Mouse (Mus musculus) kidney, adult 2 months (tissue): ENCODE measurements around the gene Lsr.
"Not testable (repeated sequence)": the region's sequence is repeated elsewhere in the genome, so short reads cannot be mapped to it uniquely, and the experiment has no call there.

Experiments
- CTCF ChIP-seq: fragments of 200-500 bp; conservative IDR thresholded peaks from 2 replicates; pipeline ENCODE4 v1.5.1; 2011; ENCODE audit warnings: low read depth, mild to moderate bottlenecking, control low read depth, low read length, moderate library complexity, mixed read lengths; ENCODE audit not compliant: insufficient read depth, insufficient read length
- POLR2A ChIP-seq: fragments of 200-500 bp; IDR thresholded peaks from one replicate; pipeline ENCODE4 v1.6.1; 2011; ENCODE audit warnings: low read depth, low read length, control low read depth

DNA sequence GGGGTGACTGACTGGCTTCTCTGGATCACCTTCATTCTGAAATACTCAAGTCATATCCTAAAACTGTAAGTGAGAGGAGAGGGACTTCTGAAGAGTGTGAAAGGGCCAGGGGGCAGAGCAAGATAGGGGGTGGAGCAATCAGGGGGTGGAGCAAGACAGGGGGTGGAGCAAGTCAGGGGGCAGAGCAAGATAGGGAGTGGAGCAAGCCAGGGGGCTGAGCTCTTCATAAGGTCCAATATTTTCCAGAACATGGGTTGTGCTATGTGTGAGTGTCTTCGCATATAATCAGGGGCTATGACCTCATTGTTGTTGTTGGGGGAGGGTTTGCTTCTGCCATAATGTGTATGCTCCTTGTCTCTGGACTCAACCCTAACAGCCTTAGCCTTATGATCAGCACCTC is 33.2 kb downstream of the Lsr start:
- TF ChIP-seq CTCF, POLR2A: not testable (repeated sequence)
